10 mouse cellular contexts compared by ENCODE assay signal in the genomic region with DNA sequence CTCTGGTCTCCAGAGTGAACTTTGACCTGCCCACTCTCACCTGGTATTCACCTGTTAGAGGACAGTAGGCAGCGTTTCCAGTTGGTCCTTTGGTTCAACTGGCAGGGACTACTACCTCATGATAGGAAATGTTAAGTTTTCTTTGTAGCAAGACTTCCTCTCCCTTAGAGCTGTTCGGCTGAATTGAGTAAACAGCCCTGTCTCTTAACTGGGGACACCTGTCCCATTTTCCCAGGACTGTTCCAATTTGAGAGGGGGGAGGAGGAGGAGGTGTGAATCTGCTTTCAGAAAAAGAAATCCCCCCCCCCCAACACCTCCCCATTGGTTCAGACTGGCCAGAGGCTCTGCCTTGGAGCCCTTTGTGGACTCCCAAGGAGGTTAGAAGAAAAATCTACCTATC. TPM values are rescaled to one million over a fixed set of nuclear protein-coding genes. Genes with fewer than 3 reads are reported as not detected.
DNase-seq lines count a peak whose midpoint lies in the region; ATAC-seq lines count a peak whose summit lies in the region.
"Had no signal": no experiment of that assay in that cellular context is flagged by ENCODE, and none has a peak within 500 bp of the region (broad histone marks: within the 10 kb centered on the region; RNA-seq: fewer than 3 reads in every experiment).

No protein-coding gene starts in this region.

- H3K9ac ChIP-seq in kidney, embryonic 15.5 days: no peak overlapping the region
- H3K9ac ChIP-seq in hindbrain, embryonic 12.5 days: 0 out of 2 replicates have a peak overlapping the region, but pooled peaks have one; percentile 71
- H3K9ac ChIP-seq in midbrain, embryonic 14.5 days (replicated peaks; ENCODE audit: low read length): no peak overlapping the region

- H3K27me3 ChIP-seq in kidney, embryonic 15.5 days: peaks cover 36% of the 10 kb centered on the region
- H3K27me3 ChIP-seq in hindbrain, embryonic 12.5 days: peaks cover 37% of the 10 kb centered on the region
- H3K27me3 ChIP-seq in midbrain, embryonic 14.5 days (ENCODE audit: control insufficient read depth, insufficient read depth, low read length): peaks cover 10% of the 10 kb centered on the region; the same call in 1 of the 2 replicates
- H3K27me3 ChIP-seq: CH12.LX had no signal

- 31% methylated on average over 2 of the region's 2 CpGs for WGBS in kidney, embryonic 15.5 days
- 31% methylated on average over 2 of the region's 2 CpGs for WGBS in hindbrain, embryonic 12.5 days
- WGBS in midbrain, embryonic 14.5 days: 27% methylated on average over 2 of the region's 2 CpGs

- H3K36me3 ChIP-seq in kidney, embryonic 15.5 days: no peaks in the 10 kb centered on the region
- H3K36me3 ChIP-seq in hindbrain, embryonic 12.5 days: no peaks in the 10 kb centered on the region
- no peaks in the 10 kb centered on the region for H3K36me3 ChIP-seq in midbrain, embryonic 14.5 days (ENCODE audit: control insufficient read depth, insufficient read depth, low read length)

- 0 out of 2 replicates have a peak overlapping the region, but pooled peaks have one; percentile 100 for H3K4me2 ChIP-seq in kidney, embryonic 15.5 days
- H3K4me2 ChIP-seq in hindbrain, embryonic 12.5 days (replicated peaks): peak overlapping the region; percentile 98; the same call in 1 of the 2 replicates
- H3K4me2 ChIP-seq in midbrain, embryonic 14.5 days (ENCODE audit: low read length): peak overlapping the region; percentile 99

- no peak for ATAC-seq in kidney, embryonic 15.5 days (replicated peaks; ENCODE audit: low FRiP score)
- no peak for ATAC-seq in hindbrain, embryonic 12.5 days (ENCODE audit: low FRiP score)
- no peak for ATAC-seq in midbrain, embryonic 14.5 days (ENCODE audit: low FRiP score, low TSS enrichment)
- ATAC-seq in megakaryocyte progenitor cell, adult 5-6 weeks (replicated peaks; ENCODE audit: poor library complexity): no peak

- no peak overlapping the region for H3K27ac ChIP-seq in kidney, embryonic 15.5 days
- H3K27ac ChIP-seq in hindbrain, embryonic 12.5 days: no peak overlapping the region
- no peak overlapping the region for H3K27ac ChIP-seq in midbrain, embryonic 14.5 days (replicated peaks; ENCODE audit: low read depth, low read length)

- H3K4me3 ChIP-seq in kidney, embryonic 15.5 days (replicated peaks): no peak overlapping the region; the same call in 1 of the 2 replicates
- peak overlapping the region; percentile 75; the same call in 1 of the 2 replicates for H3K4me3 ChIP-seq in hindbrain, embryonic 12.5 days
- no peak overlapping the region; the same call in 1 of the 2 replicates for H3K4me3 ChIP-seq in midbrain, embryonic 14.5 days (replicated peaks; ENCODE audit: low read depth, low read length)

- DNase-seq in kidney, adult 8-10 months: no peak
- peak; percentile 83 for DNase-seq in brain, adult 2 months (ENCODE audit: low read depth, low spot score)
- DNase-seq in midbrain, embryonic 14.5 days: no peak
- DNase-seq in thymus, postnatal 4 days: no peak
- DNase-seq in gastrocnemius, postnatal 10 days: no peak
- DNase-seq: thymus, postnatal 14 days had no signal

- H3K9me3 ChIP-seq in kidney, embryonic 15.5 days (replicated peaks): 0 out of 2 replicates have a peak, but pooled peaks cover 3% of the 10 kb centered on the region
- peaks cover 6% of the 10 kb centered on the region; the same call in 1 of the 2 replicates for H3K9me3 ChIP-seq in hindbrain, embryonic 12.5 days (replicated peaks)
- no peaks in the 10 kb centered on the region for H3K9me3 ChIP-seq in midbrain, embryonic 14.5 days (ENCODE audit: control insufficient read depth, low read length)

- H3K4me1 ChIP-seq in kidney, embryonic 15.5 days: peaks cover 21% of the 10 kb centered on the region
- H3K4me1 ChIP-seq in hindbrain, embryonic 12.5 days: peaks cover 19% of the 10 kb centered on the region
- H3K4me1 ChIP-seq in midbrain, embryonic 14.5 days (ENCODE audit: control insufficient read depth, insufficient read depth, low read length): peaks cover 8% of the 10 kb centered on the region; the same call in 1 of the 2 replicates

RNA-seq across cellular contexts. Expression of gene Camk1d, which starts 1.2 kb away (rescaled TPM):
- polyA plus RNA-seq in kidney, embryonic 15.5 days (2015; fragmentation: Nextera tagmentation; extraction: Ambion mirVana): 1.9 and 2.4 TPM in 2 replicates
- 3.3 and 4.1 TPM in 2 replicates for polyA plus RNA-seq in hindbrain, embryonic 12.5 days (2016; fragmentation: Nextera tagmentation; extraction: Ambion mirVana)
- polyA plus RNA-seq in midbrain, embryonic 14.5 days (2014; fragmentation: Nextera tagmentation; extraction: Ambion mirVana): 6.0 and 6.4 TPM in 2 replicates
- 3.3 and 4.2 TPM in 2 replicates for total RNA-seq in megakaryocyte progenitor cell, adult 5-6 weeks (2015)
- 1.1 and 1.5 TPM in 2 replicates for total RNA-seq in megakaryocyte progenitor cell, adult 5-6 weeks (2017)
- 1 to 10 TPM; 2.4 to 5.0 TPM for total RNA-seq in gastrocnemius, postnatal 10 days (2021)
